Mouse (Mus musculus) erythroid progenitor cell, adult 5-6 weeks (primary cell): ENCODE measurements around the gene Dchs1. TPM values are rescaled to one million over a fixed set of nuclear protein-coding genes. Genes with fewer than 3 reads are reported as not detected.

Experiments
- ATAC-seq: replicated peaks from 2 replicates; pipeline ENCODE4 v1.8.0; 2016; ENCODE audit warnings: moderate number of reproducible peaks, mild to moderate bottlenecking, moderate TSS enrichment, inconsistent platforms; ENCODE audit not compliant: poor library complexity, low FRiP score, severe bottlenecking
- total RNA-seq, 2 experiments: library from RNA; stranded (forward) in 1 of 2; stranded (reverse) in 1 of 2; fragments of 150-400 nt in 1 of 2; fragments of 186-747, 209-891 nt in 1 of 2; gene quantifications; 2 replicates each; pipeline versions ENCODE4 v1.2.3 to v1.2.4; 2015 to 2017; ENCODE audit warnings: low replicate concordance in 2 of 2

The Dchs1 gene
- total RNA-seq, 2 experiments from 2014 or later = not detected

DNA sequence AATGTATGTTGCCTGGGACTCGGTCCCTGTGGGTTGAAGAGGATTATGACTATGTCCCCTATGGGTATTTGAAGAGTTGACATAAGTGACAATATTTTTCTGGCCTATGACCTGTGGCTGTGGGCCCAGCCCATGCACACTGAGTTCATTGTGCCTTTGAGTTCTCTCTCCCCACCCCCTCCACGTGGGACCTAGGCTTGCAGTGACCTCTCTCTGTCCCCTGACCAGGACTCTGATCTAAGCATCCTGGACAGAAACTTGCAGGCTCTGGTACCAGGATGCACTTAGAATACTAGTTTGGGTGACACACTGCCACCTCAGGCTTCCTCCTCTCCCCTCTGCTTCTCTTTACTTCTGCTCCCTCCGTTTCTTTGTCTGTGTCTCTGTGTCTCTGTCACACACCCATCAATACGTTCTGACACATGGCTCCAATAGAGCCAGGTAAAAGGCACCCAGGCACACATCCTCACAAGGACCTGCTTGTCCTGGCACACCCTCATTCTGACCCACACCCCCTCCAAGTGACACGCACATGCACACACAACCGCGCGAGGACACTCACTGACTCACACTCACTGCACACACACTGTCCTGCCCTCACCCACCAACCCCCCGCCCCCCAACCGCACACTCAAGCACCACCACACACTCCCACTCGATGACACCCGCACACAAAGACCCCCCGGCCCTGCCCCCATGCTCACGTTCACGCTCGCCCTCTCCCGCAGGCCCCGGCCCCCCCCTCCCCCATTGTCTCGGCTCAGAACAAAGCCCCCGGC is 759 bp downstream of the Dchs1 start:
- no peak for ATAC-seq

- ATAC-seq = no peak
Observed at GRCm38 (mm10) chr7:105784556-105784955, 2.9 kb downstream of the Dchs1 start.

DNA sequence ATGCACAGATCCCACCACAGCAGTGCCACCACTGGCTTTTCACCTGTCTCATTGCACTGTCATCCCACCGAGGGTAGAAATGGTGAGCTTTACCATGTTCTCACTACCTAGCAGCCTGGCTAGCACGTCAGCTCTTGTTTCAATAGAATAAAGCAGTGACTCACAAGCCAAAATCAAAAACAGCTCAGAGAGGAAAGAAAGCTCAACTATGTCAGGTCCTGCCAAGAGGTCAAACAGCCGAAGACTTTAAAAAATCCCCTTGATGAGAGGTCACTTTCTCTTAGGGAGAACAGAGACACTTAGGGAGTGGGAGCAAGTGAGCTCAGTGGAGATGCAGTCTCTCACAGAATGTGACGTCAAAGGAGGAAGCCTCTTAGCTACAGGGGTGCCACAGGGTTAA is 3.6 kb downstream of the Dchs1 start:
- ATAC-seq = no peak

GRCm38 (mm10) chr7:105778553-105779265 is 8.7 kb downstream of the Dchs1 start:
- ATAC-seq = no peak

GRCm38 (mm10) chr7:105777797-105778552 is 9.5 kb downstream of the Dchs1 start:
- no peak for ATAC-seq

DNA sequence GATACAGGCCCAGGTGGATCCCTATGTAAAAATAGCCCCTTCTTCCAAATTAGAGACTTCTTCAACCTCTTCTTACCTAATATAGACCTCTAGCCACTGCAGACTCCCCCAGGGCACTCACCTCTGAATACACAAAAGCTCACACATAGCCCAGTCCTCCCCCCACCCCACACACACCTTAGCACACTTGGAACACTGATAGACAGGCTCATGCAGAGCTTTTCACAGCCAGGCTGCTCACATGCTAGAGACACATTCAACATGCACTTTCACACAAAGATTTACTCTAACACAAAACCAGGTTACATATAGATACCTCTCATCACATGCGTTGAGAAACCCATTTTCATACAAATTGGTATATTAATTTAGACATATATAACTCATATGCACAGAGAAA is 10.1 kb downstream of the Dchs1 start:
- no peak for ATAC-seq

DNA sequence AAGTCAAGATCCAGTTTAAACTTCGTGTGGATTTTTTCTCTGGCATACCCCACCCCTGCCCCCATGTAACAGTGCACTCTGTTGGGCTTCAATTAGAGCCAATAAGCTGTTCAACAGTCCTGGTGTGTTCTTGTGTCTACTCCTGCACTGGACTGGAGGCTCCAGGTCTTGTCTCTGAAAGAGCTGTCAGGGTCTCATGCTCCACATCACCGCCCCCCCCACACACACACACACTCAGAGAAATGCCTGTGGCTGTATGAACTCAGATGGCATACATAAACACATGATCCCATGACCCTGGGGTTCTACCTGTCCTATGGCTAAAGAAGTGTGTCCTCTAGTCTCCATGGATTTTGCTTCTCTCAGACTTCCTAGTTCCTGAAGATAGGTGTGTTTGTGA is 11.4 kb downstream of the Dchs1 start:
- ATAC-seq = no peak

- ATAC-seq = no peak
Observed at GRCm38 (mm10) chr7:105774661-105775060, 12.8 kb downstream of the Dchs1 start.

DNA sequence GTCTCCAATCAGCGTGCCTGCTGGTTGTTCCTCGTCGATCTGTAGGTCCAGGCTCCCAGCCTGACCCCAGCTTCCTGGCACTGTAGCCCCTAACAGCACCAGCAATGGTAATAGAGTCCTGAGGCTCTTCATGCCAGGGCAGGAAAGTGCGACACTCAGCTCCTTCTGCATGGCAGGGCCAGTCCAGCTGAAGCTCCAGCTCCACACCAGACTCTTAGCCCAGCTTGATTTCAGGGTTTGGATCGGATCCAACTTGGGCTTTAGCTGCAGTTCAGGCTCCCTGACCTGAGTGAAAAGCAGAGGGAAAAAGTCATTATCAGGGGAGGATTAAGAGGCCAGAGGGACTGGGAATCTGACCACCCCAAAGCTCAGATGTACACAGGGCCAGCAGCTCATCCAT is 14.4 kb downstream of the Dchs1 start:
- ATAC-seq = no peak

DNA sequence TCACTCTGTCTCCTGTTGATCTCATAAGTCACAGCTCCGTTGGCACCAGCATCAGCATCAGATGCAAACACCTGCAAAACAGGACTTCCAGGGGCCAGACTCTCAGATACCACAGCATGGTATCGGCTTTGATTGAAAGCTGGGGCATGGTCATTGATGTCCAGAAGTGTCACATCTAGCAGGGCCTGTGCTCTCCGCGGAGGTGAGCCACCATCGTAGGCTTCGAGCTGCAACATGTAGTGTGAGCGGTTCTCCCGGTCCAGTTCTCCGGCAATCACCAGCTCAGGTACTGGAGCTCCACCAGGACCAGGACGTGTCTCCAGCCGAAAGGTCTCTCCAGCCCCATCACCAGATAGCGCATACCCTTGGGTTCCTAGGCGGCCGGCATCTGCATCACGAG is 15.1 kb downstream of the Dchs1 start:
- ATAC-seq = no peak

DNA sequence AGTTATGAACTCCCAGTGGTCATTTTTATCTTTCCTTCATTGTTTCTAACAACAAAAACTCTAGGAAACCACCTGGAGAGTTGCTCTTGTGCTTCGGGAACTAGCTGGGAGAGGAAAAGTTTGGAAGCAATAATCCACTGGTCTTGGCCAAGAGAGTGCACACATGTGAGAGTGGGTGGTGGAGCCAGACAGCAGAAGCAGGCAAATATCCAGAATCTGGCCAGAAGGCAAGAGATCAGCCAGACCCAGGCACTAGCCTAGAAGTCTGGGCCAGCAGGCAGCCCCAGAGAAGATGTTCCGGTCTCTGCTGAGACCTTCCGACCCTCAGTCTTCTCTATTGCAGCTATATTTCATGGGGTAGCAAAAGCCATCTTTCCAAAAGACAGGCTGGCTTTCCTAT is 17.5 kb downstream of the Dchs1 start:
- ATAC-seq = no peak

GRCm38 (mm10) chr7:105767729-105768165 is 19.7 kb downstream of the Dchs1 start:
- ATAC-seq = no peak

DNA sequence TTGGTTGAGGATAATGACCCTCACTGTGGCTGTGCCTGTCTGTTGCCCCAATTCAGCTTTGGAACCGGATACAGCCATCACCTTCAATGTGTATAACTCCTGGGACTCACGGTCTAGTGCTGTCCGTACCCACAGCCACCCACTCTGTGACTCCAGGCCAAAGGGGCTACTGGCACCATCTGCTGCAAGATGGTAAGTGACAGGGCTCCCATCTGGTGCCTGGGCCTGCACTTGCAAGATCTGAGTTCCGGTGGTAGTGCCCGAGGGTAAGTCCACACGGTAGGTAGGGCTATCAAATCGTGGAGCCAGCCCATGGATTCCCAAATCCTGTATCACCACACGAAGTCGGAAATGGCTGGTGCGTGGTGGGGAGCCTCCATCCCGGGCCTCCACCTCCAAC is 23.1 kb downstream of the Dchs1 start:
- ATAC-seq = no peak

DNA sequence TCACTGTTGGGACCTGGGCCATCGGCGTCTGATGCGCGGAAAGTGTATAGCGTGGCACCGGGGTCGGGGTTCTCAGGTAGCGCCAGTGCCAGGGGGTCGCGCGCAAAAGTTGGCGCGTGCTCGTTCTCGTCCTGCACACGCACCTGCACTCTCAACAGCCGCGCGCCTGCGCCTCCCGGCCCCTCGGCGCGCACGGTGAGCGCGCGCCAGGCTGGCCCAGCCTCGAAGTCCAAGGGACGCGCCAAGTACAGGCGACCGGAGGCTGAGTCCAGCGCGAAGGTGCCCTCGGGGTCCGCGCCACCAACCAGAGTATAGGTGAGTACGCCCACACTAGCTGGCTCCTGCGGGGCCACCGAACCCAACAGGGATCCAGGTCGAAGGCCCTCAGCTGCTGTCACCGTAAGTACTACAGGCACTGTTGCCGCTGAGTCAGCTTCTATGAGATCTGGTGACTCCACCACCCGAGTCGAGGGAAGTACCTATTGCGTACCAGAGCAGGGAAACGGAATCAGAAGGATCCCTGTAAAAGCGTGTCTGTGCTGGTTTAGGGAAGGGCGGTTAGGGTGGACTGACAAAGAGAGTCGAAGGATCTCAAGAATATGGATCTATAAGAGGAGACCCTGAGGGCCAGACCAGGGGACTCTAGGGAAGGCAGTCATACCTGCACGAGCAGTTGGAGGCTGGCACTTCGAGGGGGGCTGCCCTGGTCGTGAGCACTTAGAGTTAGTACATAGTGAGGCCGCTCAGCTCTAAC is 24.8 kb downstream of the Dchs1 start:
- ATAC-seq = no peak

DNA sequence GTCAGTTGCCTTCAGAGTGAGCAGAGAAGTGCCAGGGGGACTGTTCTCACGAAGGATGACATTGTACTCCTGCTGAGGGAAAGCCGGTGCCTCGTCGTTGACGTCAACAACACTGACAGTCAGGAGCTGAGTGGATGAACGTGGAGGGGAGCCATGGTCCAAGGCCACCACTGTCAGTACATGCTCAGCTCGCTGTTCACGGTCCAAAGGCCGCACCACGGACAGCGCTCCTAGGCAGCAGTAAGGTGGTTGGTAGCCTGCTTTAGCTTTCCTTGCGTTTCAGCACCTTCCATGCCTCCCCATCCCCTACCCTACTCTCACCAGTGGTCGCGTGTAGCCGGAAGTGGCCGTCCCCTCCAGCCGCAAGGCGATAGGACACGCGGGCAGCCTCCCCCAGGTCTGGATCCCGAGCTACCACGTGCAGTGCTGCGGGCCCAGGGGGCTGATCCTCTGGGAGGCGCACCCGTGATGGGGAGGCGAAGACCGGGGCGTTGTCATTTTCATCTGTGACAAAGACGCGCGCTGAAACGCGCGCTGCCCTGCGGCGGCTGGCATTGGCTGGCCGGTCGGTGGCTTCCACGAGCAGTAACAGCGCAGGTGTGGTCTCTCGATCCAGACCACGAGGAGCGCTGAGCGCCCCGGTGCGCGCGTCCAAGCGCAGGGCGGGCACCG is 25.5 kb downstream of the Dchs1 start:
- no peak for ATAC-seq

DNA sequence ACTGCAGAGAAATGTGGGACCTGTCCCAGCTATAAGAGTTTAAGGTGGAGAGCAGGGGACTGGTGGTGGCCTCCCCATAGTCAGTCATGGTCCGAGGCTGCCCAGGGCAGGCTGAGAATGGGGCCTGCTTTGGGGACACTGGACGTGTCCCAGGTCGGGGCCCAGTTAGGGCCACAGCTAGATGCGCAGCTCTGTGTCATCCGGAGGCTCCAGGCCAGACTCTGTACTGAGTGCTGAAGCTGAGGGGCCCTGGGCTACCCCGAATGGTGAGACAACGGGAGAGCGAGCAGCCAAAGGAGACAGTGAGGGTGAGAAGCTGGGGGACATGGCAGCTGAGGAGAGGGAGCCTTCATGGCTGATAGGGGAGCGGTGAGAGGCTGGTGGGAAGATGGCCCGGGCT is 34.2 kb downstream of the Dchs1 start:
- no peak for ATAC-seq

- ATAC-seq = no peak
Observed at GRCm38 (mm10) chr7:105752716-105753115, 34.7 kb downstream of the Dchs1 start.

DNA sequence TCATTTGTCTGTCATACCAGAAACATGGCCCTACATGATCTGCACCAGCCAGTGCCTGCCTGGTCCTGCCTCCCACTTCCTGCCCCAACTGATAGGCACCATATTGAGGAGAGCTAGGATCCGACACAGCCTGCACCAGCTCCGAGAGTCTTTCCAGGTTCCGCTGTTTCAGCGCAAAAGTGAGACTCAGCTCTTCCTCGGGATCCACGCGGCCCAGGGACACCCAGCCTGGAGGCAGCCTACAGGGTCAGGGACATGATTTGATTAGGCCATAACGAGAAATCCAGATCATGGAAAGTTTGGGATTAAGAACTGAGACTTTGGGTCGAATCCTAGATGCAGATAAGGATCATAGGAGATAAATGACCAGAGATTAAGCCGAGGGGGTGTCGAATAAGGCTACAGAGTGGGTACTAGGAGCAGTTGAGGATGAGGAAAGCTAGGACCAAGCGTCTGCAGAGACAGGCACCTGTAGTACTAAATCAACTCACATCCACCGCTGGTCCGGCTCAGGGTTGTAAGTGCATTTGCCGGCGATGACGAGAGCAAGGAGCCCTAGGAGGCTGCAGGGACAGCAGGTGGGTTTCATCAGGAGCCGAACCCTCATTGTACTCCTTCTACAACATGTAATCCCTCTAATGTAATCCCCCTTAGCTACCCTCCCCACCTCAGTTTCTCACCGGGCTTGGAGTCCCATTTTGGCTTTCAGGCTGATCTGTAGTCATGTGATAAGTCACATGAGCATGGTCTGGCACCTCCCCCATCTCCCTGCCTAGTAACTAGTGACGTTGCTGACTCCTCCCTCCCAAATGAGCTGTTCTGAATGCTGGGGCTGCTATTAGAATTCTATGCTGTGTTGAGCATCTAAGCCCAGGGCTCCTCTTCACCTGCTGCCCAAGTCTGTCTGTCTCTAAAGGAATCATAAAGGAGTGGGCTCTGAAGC is 35.7 kb downstream of the Dchs1 start, which contains the start of gene Tpp1:
TSS of gene Tpp1 (minus strand) at position 745 of the 943 bp plus-strand sequence.
- peak; percentile 94 for ATAC-seq
